Mouse (Mus musculus) frontal cortex, postnatal 14 days (tissue): ENCODE results near the gene Arhgef17.

Source experiments
- DNase-seq, 2 experiments: peaks; one replicate each; pipeline ENCODE4 v3.0.0; 2022; ENCODE audit warnings: low spot score in 2 of 2

The Arhgef17 gene

DNA sequence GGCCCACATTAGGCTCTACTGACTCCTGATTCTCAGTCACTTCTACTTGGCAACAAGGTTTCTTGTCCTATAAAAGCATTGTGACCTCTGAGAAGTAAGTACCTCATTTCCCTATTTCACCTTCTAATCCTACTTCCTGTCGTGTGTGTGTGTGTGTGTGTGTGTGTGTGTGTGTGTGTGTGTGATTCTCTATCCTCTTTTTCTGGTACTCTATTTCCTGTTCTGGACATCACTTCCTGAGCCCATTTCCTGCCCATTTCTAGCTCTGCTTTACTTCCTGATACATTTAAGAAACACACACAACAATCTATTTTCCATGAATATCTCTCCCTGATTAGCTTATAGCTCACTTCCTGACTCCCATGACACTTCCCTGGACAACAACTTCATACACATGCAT is 56.1 kb downstream of the Arhgef17 start:
- no peak for DNase-seq

DNA sequence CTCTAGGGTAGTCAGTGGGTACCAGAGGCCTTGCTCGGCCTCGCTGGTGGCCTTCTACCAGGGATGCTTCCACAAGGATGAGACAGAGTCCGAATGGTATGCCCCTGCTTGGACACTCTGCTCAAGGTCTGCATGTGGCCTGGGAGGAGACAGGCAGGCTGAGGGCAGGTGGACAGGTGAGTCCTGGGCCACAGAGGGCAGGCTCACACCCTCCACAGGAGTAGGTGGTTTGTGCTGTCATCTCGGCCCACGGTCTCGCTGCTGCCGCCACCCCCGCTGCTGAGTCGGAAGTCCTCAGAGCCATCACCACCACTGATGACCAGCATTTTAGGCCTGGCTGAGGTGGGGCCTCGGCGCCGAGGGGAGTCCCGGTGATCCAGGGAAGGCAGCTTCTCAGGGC is 58.7 kb downstream of the Arhgef17 start:
- no peak for DNase-seq

- DNase-seq, result no peak
Measured at GRCm38 (mm10) chr7:100871892-100872291, 60.0 kb downstream of the Arhgef17 start.

DNA sequence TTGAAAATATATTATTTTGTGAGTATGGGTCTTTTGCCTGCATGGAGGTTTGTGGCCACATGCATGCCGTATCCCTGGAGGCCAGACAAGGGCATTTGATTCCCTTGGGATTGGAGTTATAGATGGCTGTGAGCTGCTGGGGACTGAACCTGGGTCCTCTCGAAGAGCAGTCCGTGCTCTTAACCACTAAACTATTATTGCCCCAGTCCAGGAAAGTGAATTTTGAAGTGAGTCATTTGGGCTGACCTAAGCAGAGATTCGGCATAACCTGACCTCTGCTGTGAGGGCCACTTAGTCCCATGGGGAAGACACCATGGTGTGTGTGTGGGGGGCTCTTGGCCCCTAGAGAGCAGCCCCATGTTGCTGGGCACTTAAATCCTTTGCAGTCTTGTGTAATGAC is 60.6 kb downstream of the Arhgef17 start:
- no peak for DNase-seq

DNA sequence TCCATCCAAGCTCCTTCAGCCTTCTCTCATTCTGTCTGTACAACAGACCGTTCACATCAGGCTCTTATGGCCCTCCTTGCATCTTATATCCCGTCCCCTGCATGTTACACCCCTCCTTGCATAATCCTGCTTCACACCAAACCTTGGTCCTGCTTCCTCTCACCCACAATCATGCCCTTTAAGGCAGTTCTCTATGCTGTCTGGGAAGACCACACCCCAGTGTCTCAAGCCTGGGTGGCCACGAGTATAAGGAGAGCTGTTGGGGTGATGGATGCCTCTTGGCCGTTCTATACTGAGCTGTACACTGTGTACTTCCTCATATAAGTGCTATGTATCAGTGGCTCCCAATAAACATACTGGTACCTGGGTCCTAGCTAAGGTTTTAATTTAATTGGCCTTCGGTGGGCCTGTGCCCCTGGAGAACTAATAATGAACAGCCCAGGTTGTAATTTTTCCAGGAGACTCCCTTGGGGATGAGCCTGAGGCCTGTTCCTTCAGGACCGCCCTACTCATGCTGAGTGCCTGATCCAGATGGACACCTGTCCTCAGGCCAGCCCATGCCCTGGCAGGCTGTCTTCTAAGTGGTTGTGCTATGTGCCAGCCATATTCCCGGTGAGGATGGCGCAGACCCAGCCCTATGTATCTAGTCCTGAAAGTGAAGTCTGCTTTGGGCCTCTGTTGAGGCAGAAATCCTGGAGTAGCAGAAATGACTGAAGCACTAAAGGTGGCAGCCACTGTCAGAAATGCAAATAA is 61.9 kb downstream of the Arhgef17 start:
- DNase-seq, result no peak

GRCm38 (mm10) chr7:100868551-100868950 is 63.4 kb downstream of the Arhgef17 start:
- DNase-seq, result no peak

- DNase-seq, result no peak
Measured at GRCm38 (mm10) chr7:100867561-100867960, 64.3 kb downstream of the Arhgef17 start.

GRCm38 (mm10) chr7:100866675-100867074 is 65.2 kb downstream of the Arhgef17 start:
- peak in 1 of 2 experiments; percentile 62 for DNase-seq

- DNase-seq, result peak; percentile 83 to 85
Measured at GRCm38 (mm10) chr7:100862828-100863638, 68.9 kb downstream of the Arhgef17 start, which contains the start of gene Relt. TSS of gene Relt (minus strand) at chr7:100863446.

DNA sequence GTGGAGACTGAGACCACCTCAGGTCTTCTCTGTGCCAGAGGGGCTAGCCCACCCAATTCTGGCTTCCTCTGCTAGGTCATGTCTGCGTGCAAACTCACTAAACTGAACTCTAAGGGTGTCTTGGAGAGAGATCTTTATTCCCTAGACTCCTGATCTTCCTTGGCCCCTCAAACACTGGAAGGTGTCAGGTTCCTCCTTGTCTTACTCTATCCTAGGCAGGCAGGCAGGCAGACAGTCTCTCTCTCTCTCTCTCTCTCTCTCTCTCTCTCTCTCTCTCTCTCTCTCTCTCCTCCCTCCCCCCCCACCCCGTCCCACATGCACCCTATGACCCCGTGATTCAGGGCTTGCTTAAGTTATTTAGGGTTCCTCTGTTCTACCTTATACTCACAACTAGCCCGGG is 69.6 kb downstream of the Arhgef17 start:
- DNase-seq, result no peak

DNA sequence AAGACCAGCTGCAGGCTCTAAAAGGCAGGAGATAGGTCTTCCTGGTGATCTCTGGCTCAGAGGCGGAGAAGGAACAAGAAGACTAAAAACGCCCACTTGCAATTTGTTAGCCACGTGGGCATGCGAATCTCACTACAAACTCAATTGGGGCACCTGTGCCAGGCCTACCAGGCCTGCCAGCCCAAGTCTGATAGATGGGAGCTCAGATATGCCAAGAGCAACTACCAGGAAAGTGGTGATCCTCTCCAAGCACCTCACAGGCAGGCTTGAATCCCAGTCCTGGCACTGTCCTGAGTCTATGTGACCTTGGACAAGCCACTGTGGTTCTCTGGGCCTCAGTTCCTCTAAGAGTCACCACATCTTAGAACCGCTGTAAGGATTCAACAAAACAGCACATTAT is 70.7 kb downstream of the Arhgef17 start:
- DNase-seq, result no peak

DNA sequence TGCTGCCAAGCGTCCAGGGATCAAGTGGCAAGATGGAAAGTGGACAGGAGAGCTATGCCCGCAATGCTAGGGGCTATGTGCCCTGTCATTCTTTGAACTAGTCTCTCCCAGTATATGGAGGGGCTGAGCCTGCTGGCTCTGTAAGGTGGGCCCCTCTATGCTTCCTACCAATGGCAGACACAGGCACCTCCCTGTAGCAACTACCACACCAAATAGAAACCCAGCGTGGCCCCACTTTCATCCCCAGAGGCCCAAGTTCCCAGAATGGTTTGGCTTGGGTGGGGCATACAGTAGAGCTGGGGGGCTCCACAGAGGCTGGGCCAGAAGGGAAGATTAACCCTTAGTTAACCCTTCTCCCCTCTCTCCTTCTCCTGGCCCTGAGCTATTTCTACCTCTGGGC is 71.5 kb downstream of the Arhgef17 start:
- DNase-seq, result no peak

- no peak for DNase-seq
Measured at GRCm38 (mm10) chr7:100855795-100856573, 75.9 kb downstream of the Arhgef17 start.

DNA sequence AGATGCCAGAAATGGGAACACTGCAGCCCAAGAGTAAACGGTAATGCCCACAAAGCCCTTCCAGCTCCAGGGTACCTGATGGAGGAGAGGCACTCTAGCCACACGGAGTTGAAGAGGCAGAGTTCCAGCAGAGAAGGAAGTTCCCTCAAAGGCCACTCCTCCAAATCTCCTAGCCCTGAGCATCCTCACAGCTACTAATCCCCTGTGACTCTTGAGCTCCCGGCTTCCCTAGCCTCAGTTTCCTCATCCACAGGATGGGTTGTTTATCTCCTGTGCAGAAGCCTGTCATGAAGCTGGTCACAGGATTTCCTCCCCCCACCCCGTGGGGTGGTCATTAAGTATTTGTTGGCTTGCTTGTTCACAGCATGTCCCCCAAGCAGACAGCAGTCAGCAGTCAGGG is 76.6 kb downstream of the Arhgef17 start:
- no peak for DNase-seq

DNA sequence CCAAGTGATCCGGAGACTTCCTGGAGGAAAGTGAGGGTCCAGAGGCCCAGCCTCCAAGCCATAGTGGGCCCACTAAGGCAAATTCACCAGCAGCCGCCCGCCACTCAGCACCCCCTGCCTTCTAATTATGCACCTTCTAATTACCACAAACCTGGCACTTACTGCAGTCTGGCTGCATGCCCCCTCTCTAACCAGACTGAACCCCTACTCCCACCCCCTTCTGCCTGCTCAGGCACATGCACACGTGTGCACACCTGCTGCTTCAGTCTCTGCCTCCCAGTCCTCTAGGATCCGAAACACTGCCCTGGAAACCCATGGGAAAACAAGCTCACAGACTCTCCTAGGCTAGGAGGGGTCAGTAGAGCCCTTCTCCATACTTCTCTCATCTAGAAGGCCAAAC is 77.0 kb downstream of the Arhgef17 start:
- no peak for DNase-seq

DNA sequence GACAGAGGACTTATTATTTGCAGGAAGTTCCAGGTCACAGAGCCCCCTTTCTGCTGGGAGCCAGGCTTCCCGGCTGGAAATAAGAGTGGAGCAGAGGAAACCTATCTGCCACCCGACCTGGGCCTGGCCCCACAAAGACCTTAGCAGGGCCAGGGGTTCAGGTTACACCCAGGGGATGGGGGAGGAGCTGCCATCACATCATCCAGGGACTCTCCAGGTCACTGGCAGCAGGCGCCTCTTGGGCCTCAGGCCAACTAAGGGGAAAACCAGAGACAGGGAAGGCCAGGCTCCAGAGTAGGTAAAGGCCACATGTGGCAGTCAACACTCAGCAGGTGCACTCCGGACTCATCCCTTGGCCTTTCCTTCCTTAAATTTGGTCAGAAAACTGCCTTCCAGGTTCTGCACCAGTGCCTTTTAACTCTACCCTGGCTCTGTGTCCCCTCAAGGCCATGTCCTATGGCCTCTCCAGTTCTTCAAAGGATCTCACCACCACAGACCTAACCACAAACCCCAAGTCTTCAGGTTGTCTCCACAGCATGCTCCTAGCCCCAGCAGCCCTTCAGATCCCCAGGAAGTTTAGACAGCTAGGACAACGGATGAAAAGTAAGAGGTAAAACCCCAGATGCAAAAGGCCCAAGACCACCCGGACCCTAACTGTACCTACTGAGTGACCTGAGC is 77.6 kb downstream of the Arhgef17 start:
- no peak for DNase-seq

GRCm38 (mm10) chr7:100853396-100853795 is 78.5 kb downstream of the Arhgef17 start:
- no peak for DNase-seq

GRCm38 (mm10) chr7:100851481-100852356 is 80.2 kb downstream of the Arhgef17 start:
- DNase-seq, result no peak

- DNase-seq, result no peak
Measured at GRCm38 (mm10) chr7:100849508-100849907, 82.4 kb downstream of the Arhgef17 start.

DNA sequence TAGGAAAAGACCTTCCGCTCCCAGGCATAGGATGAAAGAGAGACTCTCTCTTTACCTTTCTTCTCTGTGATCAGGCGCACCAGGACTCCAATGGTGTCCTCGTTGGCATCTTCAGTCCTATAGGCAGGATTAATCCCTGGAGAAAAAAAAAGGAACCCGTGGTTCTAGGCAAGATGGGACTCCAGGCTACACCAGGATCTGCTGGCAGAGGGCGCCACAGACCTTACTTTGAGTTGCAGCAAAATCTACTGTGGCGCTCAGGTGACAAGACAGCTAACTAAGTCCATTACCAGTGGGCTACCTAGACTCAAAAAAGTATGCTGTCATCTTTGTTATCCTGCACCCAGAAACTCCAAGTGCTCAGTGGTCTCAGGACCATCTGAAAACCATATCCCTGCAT is 83.2 kb downstream of the Arhgef17 start:
- peak in 1 of 2 experiments; percentile 73 for DNase-seq

DNA sequence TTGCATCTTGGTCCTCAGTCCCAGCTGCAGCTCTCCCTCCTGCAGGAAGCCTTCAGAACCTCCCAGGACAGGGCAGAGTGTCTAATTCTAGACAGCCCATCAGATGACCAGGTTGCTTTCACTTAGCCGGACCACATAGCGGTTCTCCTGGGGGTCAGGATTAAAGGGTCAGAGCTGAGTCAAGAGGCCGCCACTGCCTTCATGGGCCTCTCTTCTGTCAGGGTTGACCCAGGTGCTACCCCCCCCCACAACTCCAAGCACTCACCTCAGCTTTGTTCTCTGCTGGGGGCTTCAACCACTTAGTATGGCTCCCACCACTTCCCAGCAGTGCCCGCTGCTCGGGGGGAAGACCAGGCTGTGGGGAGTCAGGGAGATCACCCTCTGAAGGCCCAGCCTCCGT is 84.8 kb downstream of the Arhgef17 start:
- no peak for DNase-seq
